Mouse (Mus musculus) gastrocnemius, postnatal 14 days (tissue): ENCODE results near the gene Car6. TPM values are rescaled to one million over a fixed set of nuclear protein-coding genes. Genes with fewer than 3 reads are reported as not detected.

Source experiments
- DNase-seq: peaks from one replicate; pipeline ENCODE4 v3.0.0; 2021; ENCODE audit warnings: mixed read lengths
- intact Hi-C: fragments of 180-260 bp; cut with DNase I; formaldehyde crosslinking; loops from one replicate; pipeline ENCODE4 v1.15.1; 2025; ENCODE audit warnings: low total_unique reads
- long read RNA-seq, 2 experiments: library from polyadenylated mRNA; stranded (forward); transcript quantifications; one replicate each; pipeline ENCODE4 v2.0.0; 2021
- total RNA-seq, 2 experiments: library from RNA; stranded (reverse); gene quantifications; 2 replicates each; pipeline ENCODE4 v1.2.3; 2021

Car6 gene
- total RNA-seq: under 1 TPM in 1 of 2 experiments, not detected in 1; 0.29 TPM
- long read RNA-seq, experiment 1: 0 reads
- long read RNA-seq, experiment 2: 0 reads

GRCm38 (mm10) chr4:150201232-150201631 is at the start of gene Car6:
Car6 (minus strand) TSS chr4:150201332.
- intact Hi-C loops: no loop called here

GRCm38 (mm10) chr4:150249731-150250270 is 48.7 kb upstream of the Car6 start:
- DNase-seq: no peak
- intact Hi-C loops: loop anchor here (5.0 kb wide), 1 partner anchor 78 kb away; no protein-coding TSS in a partner anchor

More at GRCm38 (mm10) chr4:150201232-150201631, at the start of gene Car6:
- no peak for DNase-seq

DNA sequence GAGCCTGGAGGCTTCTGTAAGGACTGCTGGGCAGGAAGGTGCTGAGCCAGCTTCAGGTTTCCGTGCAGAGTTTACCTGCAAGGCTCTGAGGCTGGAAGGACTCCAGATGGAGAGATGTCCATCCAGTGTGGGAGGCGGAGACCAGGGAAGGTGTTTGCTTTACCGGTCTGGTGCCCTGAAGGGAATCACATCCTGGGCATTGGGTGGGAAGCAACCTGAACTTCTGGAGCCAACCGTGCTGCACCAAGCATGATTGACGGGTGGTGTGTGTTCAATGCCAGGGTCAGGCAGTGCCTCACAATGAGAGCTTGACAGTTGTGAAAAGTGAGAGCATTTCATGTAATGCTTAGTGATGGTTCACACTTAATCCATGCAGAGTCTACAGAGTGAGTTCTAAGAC is 47.8 kb upstream of the Car6 start:
- intact Hi-C loops: loop anchor here (5.0 kb wide), 1 partner anchor 77 kb away; no protein-coding TSS in a partner anchor
- no peak for DNase-seq

DNA sequence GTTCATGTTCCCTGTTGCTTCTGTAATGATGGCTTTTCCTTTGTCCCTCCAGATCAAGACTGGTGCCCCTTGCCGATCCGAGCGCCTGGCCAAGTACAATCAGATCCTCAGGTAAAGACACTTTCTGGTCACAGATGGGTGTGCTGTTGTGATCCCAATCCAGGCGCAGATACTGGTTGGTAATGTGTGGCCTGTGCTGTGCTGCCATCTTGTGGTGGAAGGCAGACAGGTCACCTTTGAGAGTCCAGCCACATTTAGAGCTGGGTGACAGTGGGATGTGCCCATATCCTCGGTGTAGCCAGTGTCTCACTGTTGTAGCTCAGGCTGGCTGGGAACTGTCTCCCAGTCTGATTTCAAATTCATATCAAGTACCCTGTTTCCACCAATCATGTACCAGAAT is 46.9 kb upstream of the Car6 start:
- peak; percentile 60 for DNase-seq
- intact Hi-C loops: loop anchor here (5.0 kb wide), 1 partner anchor 76 kb away; no protein-coding TSS in a partner anchor

GRCm38 (mm10) chr4:150245876-150246275 is 44.7 kb upstream of the Car6 start:
- intact Hi-C loops: loop anchor here (5.0 kb wide), 1 partner anchor 74 kb away; no protein-coding TSS in a partner anchor
- peak; percentile 66 for DNase-seq

- no peak for DNase-seq
- intact Hi-C loops: no loop called here
Measured at GRCm38 (mm10) chr4:150242745-150243144, 41.6 kb upstream of the Car6 start.

DNA sequence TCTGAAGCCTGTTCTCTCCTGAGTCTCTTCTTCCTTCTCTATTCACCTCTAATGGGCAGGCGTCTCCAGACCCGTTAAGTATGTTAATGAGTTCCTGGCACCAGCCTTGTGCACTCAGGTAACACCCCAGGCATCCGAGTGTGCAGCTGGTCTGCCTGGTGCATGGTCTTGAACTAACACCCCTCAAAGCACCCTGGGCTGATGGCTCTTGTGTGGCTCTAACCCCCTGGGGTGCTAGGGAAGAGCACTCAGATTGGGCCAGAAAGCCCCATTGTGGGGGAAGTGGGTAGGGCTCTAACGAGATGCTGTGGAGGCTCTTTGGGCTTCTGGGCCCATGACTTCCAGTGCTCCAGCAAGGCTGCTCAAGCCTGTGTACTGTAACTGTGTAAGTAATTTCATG is 40.6 kb upstream of the Car6 start:
- intact Hi-C loops: no loop called here
- DNase-seq: no peak

- intact Hi-C loops: no loop called here
- DNase-seq: no peak
Measured at GRCm38 (mm10) chr4:150240381-150240886, 39.3 kb upstream of the Car6 start.

DNA sequence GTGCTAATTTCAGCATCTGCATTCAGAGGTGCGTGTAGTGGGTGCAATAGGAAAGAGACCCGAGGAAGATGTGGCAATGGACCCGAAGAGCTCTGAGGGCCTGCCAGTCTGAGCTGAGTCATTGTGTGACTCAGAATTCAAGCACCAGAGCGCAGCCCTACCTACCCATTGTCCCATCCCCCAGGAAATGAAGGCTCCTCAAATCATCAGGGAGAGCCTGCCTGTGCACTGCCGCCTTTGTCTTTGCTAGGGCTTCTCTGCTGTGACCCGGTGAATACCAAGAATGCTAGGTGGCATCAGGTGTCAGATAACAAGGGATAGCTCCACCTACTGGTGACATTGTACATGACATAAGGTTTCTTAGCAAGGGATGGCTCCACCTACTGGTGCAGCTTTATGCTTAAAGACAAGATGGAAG is 38.8 kb upstream of the Car6 start:
- intact Hi-C loops: no loop called here
- peak; percentile 44 for DNase-seq

DNA sequence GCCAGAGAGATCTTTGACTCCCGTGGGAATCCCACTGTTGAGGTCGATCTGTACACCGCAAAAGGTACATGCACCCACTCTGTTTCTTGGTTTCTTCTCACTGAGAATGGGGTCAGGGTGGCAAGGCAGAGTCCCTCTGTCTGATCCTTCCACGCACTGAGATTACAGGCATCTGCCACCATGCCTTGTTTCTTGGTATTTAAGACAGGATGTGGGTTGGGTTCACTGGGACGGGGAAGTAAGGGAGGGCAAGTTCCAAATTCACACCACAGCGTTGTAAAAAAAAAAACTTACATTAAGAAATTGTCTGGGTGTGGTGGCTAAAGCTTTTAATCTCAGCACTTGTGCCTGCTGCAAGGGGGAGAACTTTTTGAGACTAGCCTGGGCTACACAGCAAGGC is 38.4 kb upstream of the Car6 start:
- intact Hi-C loops: no loop called here
- DNase-seq: no peak

DNA sequence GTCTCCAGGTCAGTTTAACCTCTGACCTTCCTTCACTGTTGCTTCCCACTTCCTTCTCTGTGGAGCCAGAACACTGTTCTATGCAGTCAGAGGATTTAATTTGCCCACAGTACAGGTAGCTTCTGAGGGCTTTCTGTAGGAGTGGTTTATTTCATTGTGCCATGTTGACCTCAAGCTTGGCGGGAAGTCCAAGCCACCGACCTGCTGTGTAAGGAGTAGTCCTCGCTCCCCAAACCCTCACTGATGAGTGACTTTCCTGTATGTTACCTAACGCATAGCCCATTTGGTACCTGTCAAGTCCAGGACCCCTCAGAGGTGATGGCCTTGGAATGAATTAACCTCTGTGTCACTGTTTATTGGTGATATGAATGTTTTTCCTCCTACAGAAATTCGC is 38.0 kb upstream of the Car6 start:
- intact Hi-C loops: no loop called here
- DNase-seq: no peak

DNA sequence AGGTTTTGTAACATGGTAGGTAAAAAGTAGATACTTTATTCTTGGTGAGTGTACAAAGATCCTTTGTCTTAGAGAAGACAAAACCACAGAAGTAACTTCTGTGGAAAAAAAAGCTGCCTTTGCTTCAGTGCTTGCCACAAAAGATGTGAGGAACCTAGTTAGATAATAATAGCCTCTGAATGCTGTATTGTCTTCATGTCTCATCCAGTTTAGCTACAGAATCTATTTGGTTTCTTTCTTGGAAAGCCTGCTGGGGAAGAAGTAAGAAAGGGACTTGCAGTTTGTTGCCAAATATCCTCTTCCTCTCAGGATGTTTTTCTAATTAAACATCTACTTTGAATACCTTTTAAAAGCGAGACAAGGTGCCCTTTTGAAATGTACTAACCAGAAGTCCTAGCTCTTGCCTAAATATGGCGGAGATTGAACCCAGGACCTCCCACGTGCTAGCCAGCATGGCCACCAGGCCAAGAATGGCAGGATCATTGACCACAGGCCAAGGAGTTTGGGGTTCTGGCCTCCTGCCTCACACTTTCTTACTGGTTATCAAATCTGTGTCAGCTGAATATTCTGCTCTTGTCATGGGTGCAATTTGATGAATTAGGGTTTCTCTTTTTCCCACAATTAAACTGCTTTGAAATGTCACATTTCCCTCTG is 37.4 kb upstream of the Car6 start:
- intact Hi-C loops: no loop called here
- DNase-seq: no peak

DNA sequence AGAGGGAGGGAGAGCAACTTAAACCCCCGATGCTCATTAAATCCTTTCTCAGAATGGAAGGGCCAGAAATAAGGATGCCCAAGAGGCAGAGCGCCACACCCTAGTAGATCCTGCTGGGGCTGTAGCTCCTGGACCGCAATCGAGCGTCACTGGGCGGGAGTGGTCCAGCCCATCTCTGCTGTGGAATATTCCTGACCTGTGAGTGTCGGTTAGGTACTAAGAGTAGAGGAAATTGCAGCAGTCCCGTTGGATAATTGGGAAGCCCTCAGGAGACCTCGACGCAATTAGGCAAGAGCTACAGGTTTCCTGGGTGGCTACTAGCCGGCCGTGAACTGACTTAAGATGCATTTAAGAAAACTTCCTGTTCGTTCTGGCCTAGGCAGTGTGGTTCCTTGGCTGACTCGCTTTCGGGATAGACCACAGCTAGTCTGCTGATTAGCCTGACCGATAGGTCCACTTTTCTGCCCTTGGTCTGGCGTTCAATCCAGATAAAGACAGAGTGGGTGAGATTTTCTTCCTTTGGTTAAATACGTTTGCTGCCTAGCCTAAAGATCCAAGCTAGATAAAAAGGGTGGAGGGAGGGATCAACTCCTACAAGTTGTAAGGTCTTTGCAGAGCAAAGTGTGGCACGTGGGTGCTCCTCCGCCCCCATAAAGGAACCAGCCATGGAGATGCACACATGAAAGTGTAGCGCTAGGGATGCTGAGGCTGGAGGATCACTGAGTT is 36.7 kb upstream of the Car6 start:
- DNase-seq: no peak
- intact Hi-C loops: no loop called here

- peak; percentile 97 for DNase-seq
- intact Hi-C loops: no loop called here
Measured at GRCm38 (mm10) chr4:150236521-150237481, 35.7 kb upstream of the Car6 start, which contains the start of gene Eno1. Eno1 (plus strand) TSS chr4:150236721.

DNA sequence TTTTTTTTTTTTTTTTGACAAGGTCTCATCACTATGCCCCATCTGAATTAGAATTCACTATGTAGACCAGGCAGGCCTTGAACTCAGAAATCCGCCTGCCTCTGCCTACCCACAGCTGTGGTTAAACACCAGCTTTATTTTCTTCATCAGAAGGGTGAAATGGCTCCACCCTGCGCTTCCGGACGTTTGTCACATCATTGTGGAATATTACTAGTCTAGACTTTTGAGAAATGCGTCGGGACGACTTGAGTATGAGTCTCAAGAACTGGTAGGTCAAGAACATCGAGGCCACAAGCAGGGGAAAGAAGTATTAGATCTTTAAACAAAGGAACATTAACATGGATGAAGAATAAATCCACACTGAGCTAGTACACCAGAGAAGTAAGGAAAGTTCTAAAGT is 34.9 kb upstream of the Car6 start:
- no peak for DNase-seq
- intact Hi-C loops: no loop called here

- DNase-seq: no peak
- intact Hi-C loops: no loop called here
Measured at GRCm38 (mm10) chr4:150235585-150235984, 34.5 kb upstream of the Car6 start.

DNA sequence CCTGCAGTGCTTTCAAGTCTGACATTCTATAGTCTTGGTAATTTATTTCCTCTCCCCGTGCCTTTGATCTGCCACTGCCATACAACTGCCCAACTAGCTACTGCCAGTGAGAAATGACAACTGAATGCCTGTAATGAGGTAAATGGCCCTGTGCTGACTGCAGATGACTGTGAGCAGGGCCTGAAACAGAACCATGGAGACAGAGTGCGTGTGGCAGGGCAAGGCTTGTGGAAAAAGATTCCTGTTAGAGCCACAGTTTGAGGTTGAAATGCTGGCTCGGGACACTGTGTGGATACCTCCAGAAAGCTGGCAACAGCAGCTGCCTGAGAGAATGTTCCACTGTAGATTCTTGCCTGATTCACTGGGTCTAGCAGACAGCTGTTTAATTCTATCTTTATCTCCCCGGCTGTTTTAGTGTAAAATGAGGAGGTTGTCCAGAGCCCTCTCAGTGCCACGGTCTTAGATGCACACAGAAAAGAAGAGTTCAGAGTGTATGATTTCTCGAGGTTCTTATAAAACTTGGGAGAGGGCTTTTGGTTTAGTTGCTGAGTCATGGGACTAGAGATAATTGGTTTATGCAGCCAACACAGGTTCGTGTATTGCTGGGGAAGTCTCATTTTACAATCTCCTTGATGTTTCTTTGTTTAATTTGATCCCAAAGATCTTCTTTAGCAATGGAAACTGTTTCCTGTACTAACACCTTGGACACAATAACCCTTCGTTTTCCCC is 33.6 kb upstream of the Car6 start:
- no peak for DNase-seq

GRCm38 (mm10) chr4:150231871-150232270 is 30.7 kb upstream of the Car6 start:
- DNase-seq: peak; percentile 63
- intact Hi-C loops: no loop called here

More for the DNA sequence above, 33.6 kb upstream of the Car6 start:
- intact Hi-C loops: no loop called here
